Mouse (Mus musculus): ENCODE measurements at regions not wholly inside any gene's neighbourhood (a gene's known extent, or its start where the extent isn't known, plus 50 kb on each side); places are given as distances from the start of the nearest gene placed in this dataset.

DNA sequence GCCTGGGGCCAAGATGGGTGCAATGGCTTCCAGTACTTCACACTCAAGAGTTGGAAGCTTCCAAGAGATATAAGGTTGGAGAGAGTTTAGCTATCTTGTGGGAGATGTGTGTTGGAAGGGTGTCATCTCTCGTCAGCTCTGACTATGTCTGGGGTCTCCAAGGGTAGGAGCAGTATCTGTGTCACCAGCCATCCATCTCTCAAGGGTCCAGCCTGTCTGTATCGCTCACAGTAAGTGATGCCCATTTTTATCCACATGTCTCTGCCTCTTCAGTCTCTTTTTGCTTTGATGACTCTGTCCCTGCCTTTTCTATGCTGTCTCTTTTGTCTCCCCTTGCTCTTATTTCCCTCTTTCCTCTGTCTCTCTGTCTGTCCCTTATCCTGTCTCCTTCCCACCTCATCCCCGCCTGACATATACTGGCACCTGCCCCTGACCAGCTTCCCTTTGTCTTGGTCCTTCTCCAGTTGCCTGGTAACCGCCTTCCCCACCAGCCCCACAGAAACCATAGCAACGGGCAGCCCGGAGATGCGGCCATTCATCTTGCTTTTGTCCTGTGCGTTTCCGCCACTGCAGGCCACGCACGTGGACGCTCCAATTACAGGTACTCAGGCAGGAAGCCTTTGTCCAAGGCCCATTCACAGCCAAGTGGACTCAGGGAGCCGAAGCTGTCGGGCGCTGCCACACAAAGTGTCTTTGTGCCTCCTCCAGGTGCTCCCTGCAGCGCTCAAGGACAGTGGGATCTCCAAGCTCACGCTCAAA, 217.6 kb upstream of the Srrm4 start:
- intact Hi-C loops (cut with DNase I) = no loop called here
- DNase-seq (ENCODE audit: low spot score in 2 of 2) = peak; percentile 48 to 60

DNA sequence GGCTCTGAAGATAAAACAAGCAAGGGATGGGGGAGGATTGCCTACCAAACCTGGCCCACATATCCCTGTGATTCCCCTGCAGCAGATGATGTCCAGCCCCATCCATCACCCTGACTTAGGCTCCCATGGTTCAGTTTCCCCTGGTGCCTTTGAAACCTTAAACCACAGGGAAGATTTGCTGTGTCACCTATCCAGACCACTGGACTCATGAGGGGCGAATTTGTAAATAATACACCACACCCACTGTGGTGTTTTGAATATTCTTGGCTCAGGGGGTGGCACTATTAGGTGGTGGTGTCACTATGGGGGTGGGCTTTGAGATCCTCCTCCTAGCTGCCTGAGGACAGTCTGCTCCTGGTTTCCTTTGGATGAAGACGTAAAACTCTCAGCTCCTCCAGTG, 205.8 kb upstream of the Srrm4 start:
- no peak for DNase-seq (ENCODE audit: low spot score in 2 of 2)
- intact Hi-C loops (cut with DNase I) = no loop called here

DNA sequence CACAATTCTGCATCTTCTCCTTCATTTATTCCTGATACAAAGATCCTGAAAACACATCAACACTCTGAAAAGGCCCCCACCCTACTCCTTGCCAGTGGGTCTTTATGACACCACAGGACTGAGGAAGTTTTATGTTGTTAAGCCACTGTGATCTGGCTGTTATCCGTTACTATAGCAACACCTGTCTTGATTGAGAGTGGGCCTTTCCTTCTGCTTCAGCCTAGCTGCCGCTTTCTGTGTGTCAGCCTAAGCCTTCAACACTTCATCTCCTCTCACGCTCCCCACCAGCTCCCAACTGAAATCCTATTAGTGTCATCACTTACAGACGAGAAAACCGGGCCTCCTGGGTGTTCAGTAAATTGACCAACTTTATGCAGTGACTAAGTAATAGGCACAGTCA, 203.6 kb upstream of the Srrm4 start:
- intact Hi-C loops (cut with DNase I) = no loop called here
- peak; percentile 17 to 43 for DNase-seq (ENCODE audit: low spot score in 2 of 2)

DNA sequence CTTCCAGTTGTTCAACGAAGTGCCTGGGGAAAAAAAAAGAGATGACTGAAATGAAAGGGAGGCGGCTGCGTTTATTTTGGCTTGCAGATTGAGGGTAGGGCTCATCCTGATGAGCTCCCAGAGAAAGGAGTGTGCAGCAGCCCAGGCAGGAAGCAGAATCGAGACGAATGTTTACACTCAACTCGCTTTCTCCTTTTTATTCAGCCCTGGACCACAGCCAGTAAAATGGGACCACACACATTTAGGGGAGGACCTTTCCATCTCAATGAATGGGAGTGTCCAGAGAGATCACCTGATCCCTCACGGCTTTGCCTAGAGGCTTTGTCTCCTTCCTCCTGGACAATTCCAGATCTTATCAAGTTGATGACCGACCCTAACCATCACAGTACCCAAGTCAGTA, 198.8 kb upstream of the Srrm4 start:
- no peak for DNase-seq (ENCODE audit: low spot score in 2 of 2)
- intact Hi-C loops (cut with DNase I) = no loop called here

DNA sequence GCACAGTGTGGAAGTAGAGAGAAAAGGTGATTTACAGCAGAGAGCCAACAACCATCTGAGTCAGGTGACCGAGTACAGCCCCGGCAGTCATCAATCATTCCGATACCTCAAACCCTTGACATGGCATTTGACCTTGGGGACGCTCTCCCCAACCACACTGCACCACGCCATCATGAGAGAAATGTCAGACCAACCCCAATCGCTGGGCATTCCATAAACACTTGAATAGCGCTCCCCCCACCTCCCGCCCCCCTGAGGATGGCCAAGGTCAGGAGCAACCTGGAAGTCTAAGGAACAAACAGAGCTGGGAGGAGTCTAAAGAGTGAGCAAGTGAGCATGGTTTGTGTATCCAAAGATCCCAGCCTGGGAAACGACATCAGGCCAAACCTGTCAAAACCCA, 198.2 kb upstream of the Srrm4 start:
- no peak for DNase-seq (ENCODE audit: low spot score in 2 of 2)
- intact Hi-C loops (cut with DNase I) = no loop called here

DNA sequence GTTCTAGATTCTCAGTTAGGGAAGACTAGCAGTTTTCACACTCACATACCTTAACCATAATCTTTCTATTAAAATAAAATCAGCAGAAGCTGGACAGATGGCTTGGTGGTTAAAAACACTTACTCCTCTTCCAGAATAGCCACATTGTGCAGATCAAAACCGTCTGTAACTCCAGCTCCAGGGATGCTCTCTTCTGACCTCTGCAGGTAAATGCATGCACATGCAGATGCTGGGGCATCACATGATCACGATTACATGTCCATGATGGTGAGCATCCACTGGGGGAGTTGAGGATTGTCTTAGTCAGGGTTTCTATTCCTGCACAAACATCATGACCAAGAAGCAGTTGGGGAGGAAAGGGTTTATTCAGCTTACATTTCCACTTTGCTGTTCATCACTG, 184.8 kb upstream of the Srrm4 start:
- intact Hi-C loops (cut with DNase I) = no loop called here
- peak; percentile 10 to 32 for DNase-seq (ENCODE audit: low spot score in 2 of 2)

DNA sequence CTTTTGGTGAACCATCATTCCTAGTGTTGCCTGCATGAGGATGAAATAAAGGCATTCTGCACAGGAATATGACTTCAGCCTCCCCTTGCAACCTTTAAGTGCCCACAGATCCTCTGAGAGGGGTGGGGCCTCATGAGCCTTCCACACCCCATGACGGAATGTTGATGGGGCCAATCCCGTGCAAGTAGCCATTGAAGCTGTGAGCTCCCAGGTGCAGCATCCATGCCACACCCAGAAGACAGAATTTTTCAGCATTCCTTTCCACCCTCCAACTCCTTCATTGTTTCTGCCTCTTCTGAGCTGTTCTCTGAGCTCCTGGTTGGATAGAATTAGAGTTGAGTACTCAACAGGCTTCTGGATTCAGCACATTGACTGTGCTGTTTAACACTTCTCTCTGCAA, 174.6 kb upstream of the Srrm4 start:
- DNase-seq (ENCODE audit: low spot score in 2 of 2) = no peak
- intact Hi-C loops (cut with DNase I) = no loop called here

DNA sequence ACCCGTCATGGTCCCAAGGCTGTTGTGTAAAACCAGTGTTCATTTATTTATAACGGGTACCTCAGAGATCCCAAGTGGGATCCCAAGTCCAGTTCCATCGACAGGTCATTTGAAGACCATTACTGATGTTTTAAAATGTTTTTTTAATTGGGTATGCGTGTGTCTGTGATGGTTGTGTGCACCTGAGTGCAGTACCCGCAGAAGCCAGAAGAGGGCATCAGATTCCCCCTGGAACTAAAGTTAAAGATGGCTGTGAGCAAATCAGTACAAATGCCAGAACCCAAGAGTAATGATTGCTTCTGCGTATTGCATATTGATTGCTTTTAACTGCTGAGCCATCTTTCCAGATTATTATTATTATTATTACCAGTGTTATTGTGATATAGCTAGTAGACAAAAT, 169.7 kb upstream of the Srrm4 start:
- no peak for DNase-seq (ENCODE audit: low spot score in 2 of 2)
- intact Hi-C loops (cut with DNase I) = no loop called here

DNA sequence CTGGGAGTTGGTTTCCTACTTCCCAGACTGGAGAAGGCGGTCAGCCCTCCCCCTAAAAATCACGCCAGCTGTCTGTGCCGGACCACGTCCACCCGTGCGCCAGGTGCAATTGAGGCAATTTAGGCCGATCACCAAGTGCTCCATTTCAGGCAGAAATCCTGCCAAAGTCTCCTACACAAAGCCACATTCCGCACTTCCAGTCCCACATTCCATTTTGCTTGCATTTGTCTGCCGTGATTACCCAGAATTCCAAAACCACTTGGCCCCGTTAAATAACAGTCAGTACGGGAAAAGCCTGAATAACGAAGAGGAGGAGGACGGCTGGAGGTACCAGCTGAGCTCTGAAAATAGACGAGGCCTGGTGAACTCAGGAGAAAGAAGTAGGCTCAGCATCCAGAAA, 167.1 kb upstream of the Srrm4 start:
- intact Hi-C loops (cut with DNase I) = no loop called here
- DNase-seq (ENCODE audit: low spot score in 2 of 2) = peak; percentile 15 to 29

DNA sequence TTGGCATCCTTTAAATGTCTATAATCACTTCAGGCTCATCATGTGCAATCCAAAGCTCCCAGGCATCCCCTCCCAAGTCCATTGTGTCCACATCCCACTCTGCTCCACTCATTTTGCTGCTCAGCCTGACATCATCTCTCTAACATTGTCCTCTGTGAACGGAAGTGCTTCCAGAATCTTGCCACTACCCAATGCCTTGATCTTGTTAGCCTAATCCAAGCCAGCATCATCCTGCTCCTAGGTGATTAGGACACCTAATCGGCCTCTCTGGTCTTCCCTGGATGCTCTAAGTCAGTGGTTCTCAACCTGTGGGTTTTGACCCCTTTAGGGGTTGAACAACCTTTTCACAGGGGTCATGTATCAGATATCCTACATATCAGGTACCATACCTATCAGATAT, 161.3 kb upstream of the Srrm4 start:
- DNase-seq (ENCODE audit: low spot score in 2 of 2) = no peak
- intact Hi-C loops (cut with DNase I) = no loop called here

DNA sequence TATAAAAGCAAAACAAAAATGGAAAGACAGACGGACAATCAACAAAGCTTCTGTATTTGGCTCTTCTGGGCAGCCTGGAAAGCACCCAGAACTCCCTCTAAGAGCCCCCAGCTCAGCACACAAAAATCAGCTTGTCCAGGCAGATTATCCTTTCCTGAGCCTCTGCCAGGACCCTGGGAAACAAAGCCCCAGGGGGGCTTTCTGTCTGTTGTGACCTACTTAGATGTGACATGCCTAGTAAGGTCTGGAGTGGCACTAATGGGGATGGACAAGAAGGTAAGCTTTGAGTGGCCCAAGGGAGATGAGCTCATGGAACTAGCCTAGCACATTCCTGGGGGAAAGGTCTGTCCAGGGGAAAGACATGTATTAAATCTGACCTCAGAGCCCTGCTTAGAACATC, 160.5 kb upstream of the Srrm4 start:
- intact Hi-C loops (cut with DNase I) = no loop called here
- no peak for DNase-seq (ENCODE audit: low spot score in 2 of 2)

DNA sequence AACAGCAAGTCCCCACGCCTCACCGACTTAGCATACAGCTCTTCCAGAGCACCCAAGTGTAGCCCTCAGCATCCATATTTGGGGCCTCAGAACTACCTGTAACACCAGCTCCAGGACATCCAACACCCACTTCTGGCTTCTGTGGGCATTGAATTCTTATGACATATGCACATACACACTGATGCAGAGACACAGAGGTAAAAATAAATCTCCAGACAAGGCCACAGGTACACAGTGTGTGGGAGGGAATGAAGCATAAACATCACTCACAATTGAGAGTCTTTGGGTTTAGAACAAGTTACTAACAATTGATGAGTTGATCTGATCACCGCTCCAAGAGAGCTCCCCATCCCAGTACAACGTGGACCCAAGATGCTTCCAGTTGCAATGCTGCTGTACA, 154.2 kb upstream of the Srrm4 start:
- intact Hi-C loops (cut with DNase I) = no loop called here
- DNase-seq (ENCODE audit: low spot score in 2 of 2) = no peak

DNA sequence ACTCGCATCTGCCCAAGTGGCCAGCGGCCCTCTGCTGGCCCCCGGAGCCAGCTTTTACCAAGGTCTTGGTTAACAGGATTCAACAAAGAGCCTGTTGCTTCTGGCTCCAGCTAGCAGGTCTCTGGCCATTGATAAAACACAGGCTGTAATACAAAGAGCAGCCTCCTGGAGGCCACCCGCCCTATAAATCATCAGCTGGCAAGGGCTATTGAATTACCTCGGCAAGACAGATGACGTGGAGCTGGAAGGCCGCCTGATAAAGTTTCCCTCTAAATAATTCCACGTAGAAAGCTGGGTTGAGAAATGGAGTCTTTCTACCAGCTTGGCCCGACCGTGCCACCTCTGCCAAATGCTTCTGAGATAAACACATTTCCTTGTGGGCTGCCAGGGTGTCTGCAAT, 152.8 kb upstream of the Srrm4 start:
- intact Hi-C loops (cut with DNase I) = no loop called here
- DNase-seq (ENCODE audit: low spot score in 2 of 2) = peak in 1 of 2 experiments; percentile 17

DNA sequence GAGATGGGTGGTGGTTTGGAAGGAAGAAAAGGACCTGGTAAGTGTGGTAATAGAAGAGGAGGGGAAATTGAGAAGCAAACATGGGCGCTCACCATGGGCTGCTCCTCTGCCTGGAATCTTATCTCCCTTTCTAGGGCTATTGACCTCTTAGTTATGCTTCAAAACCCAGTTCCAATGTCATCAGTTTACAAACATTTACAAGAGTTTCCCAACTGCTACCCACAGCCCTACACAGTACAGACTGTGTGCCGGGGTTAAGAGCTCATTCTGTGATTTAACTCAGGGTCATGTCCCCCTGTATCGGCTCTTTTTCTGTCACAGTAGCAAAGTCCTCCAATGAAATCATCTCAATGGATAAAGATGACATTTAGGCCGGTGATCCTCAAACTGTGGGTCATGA, 144.0 kb upstream of the Srrm4 start:
- no peak for DNase-seq (ENCODE audit: low spot score in 2 of 2)
- intact Hi-C loops (cut with DNase I) = no loop called here

DNA sequence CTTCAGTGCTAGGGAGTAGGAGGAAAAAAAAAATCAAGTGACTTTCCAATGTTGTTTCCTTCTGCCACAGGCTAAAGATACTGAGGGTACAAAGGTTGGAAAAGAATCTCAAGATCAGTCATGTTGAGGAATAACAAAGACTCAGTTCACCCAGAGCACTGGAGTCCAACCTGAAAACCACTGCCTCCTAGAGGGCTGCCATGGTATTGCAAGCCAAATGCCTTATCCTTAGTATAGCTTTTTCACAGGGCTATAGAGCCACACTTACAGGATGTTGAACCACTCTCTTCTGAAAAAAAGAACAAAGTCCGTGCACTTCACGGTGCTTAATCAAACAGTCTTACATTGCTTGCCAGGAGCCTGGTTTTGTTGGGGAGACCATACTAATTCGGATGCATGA, 139.9 kb upstream of the Srrm4 start:
- DNase-seq (ENCODE audit: low spot score in 2 of 2) = no peak
- intact Hi-C loops (cut with DNase I) = no loop called here

DNA sequence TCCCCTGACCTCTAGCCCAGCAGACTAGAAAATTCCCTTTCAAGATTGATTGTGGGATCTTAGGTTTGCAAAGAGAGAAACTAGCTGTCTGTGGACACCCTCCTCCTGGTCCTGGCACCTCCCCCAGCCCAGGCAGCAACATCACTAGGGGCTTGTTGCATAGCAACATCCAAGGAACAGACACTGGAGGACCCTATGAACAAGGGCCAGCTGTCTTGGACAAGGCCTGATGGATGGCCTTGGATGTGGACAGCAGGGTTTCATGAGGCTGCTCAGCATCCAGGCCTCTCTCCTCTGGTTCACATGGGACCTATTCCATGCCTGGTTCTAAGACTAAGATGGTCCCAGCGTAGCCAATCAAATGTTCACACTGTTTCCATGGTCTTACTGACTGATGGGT, 127.6 kb upstream of the Srrm4 start:
- intact Hi-C loops (cut with DNase I) = no loop called here
- peak in 1 of 2 experiments; percentile 18 for DNase-seq (ENCODE audit: low spot score in 2 of 2)

DNA sequence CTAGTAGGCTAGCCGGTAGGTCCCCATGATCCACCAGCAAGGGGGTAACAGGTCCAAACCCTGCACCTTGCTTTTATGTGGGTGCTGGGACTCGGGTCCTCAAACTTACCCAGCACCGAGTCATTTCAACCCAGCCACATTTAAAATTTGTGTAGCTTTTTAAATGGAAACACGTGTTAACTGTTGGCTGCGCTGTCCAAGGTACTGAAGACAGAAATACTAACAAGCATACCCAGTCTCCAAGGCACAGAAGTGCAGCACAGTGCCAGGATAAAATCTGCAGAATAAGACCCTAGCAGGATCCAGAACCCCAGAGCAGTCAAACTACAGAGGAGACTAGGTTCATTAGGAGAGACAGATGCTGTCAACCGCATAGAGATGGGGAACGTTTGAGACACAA, 122.6 kb upstream of the Srrm4 start:
- peak in 1 of 2 experiments; percentile 8 for DNase-seq (ENCODE audit: low spot score in 2 of 2)

DNA sequence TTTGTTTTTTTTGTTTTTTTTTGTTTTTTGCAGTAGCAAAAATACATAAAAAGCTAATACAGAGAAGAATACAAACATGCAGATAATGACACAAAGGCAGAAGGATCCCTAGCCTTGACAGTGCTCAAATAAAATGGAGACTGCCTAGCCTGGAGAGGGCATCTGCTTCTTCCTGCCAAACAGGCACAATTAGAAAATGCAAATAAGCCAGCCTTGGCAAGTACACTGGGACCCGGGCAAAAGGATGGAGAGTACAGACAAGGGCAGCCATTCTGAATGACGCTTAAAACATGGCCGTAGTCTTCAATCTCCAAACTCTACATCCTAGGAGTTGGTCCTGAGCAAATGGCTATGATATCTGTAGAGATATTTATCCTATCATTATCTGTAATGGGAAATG, 120.4 kb upstream of the Srrm4 start:
- DNase-seq (ENCODE audit: low spot score in 2 of 2) = no peak
- intact Hi-C loops (cut with DNase I) = no loop called here

More for the DNA sequence above, 122.6 kb upstream of the Srrm4 start:
- intact Hi-C loops (cut with DNase I) = no loop called here

DNA sequence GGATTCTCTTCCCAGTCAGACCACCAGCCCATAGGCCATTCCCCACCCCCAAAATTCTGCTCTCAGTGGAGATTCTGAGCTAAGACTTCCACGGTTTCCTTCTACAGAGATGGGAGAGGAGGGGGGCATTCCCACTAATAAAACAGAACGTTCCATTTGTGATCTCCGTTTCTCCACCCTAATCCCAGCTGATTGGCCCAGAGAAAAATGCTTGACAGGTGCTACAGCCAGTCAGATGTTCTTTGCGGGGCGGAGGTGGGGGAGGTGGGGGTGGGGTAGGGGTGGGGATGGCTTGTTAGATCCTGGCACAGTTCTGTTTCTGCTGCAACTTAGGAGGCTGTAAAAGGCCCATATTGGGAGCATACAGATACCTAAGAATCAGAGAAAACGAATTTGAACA, 116.9 kb upstream of the Srrm4 start:
- no peak for DNase-seq (ENCODE audit: low spot score in 2 of 2)
- intact Hi-C loops (cut with DNase I) = no loop called here

DNA sequence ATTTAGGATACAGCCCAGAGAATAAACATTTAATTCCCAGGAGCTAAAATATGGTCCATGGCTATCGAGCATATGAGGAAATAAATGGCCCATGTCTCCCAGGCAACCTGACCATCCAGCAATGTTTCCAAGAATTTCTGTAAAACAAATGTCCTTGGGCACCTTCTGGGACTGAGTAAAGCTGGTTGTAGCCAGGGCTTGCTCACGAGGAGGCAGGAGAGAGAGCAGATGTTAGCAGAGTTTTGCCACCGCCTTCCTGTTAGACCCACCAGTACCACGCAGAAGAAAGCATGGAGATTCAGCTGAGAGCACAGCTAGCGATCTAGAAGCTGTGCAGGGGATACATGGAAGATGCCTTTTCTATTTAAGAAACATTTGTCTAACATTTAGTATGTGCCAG, 70.8 kb upstream of the Srrm4 start:
- DNase-seq (ENCODE audit: low spot score in 2 of 2) = peak; percentile 10 to 34
- intact Hi-C loops (cut with DNase I) = no loop called here

DNA sequence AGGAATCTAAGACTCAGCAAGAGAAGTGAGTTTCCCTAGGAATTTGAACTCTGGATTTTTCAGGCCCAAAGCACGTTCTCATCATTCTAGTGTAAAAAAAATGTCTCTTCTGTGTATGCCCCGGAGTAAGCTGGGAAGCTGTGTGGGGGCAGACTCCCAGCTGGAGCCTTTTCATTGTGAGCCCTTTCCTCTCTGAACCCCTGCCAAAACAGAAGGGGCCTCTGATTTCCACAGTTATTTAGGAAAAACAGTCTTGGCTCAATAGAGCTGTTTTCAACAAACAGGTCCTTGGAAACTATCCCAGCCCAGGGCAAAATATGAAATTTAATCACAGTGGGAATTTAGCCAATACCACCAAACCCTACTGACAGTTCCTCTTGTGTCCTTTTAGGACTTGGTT, 70.2 kb upstream of the Srrm4 start:
- intact Hi-C loops (cut with DNase I) = no loop called here
- no peak for DNase-seq (ENCODE audit: low spot score in 2 of 2)

All from left cerebral cortex, postnatal 14 days (tissue).